10 mouse cellular contexts compared by ENCODE assay signal in genomic region chr8:105545249-105545648, GRCm38 (mm10). TPM values are rescaled to one million over a fixed set of nuclear protein-coding genes. Genes with fewer than 3 reads are reported as not detected.
DNase-seq lines count a peak whose midpoint lies in the region; ATAC-seq lines count a peak whose summit lies in the region.
"Had no signal": no experiment of that assay in that cellular context is flagged by ENCODE, and none has a peak within 500 bp of the region (broad histone marks: within the 10 kb centered on the region; RNA-seq: fewer than 3 reads in every experiment).

No protein-coding gene starts in this region.

- H3K9ac ChIP-seq in limb, embryonic 11.5 days (ENCODE audit: low read length): 0 out of 2 replicates have a peak overlapping the region, but pooled peaks have one; percentile 13
- H3K9ac ChIP-seq: limb, embryonic 12.5 days had no signal

- no peak overlapping the region for H3K4me3 ChIP-seq in limb, embryonic 11.5 days (ENCODE audit: low read depth, low read length)
- H3K4me3 ChIP-seq: limb, embryonic 12.5 days had no signal

- 0 out of 2 replicates have a peak, but pooled peaks cover 4% of the 10 kb centered on the region for H3K4me1 ChIP-seq in limb, embryonic 11.5 days (ENCODE audit: control insufficient read depth, insufficient read depth, low read length)

- H3K4me2 ChIP-seq in limb, embryonic 11.5 days (ENCODE audit: low read depth, severe bottlenecking): no peak overlapping the region
- H3K4me2 ChIP-seq: limb, embryonic 12.5 days had no signal

- WGBS in limb, embryonic 11.5 days: 86% methylated on average over 3 of the region's 3 CpGs

- no peak for ATAC-seq in limb, embryonic 11.5 days (ENCODE audit: insufficient number of reproducible peaks, low FRiP score, low TSS enrichment, low read depth)

- no peaks in the 10 kb centered on the region for H3K9me3 ChIP-seq in limb, embryonic 11.5 days (ENCODE audit: control insufficient read depth, low read length)
- H3K9me3 ChIP-seq: limb, embryonic 12.5 days had no signal

- no peaks in the 10 kb centered on the region for H3K27me3 ChIP-seq in limb, embryonic 11.5 days (ENCODE audit: control insufficient read depth, insufficient read depth, low read length)
- H3K27me3 ChIP-seq: CH12.LX; limb, embryonic 12.5 days had no signal

- DNase-seq in gastrocnemius, adult 18-20 months (ENCODE audit: low spot score): peak; percentile 36
- DNase-seq in gastrocnemius, adult 8-10 months (ENCODE audit: low spot score in 2 of 2): no peak
- DNase-seq in layer of hippocampus, postnatal 10 days (ENCODE audit: low spot score in 2 of 2): peak; percentile 38 to 49
- no peak for DNase-seq in layer of hippocampus, adult 9-11 months
- peak; percentile 58 for DNase-seq in brain, adult 2 months (ENCODE audit: low read depth, low spot score)
- no peak for DNase-seq in limb, embryonic 11.5 days (ENCODE audit: low spot score)
- no peak for DNase-seq in urinary bladder, postnatal 14 days (ENCODE audit: low spot score)
- DNase-seq in layer of hippocampus, adult 11-12 months (ENCODE audit: low spot score): no peak

- no peak overlapping the region for H3K27ac ChIP-seq in limb, embryonic 11.5 days (replicated peaks; ENCODE audit: low read depth, low read length)

- no peaks in the 10 kb centered on the region for H3K36me3 ChIP-seq in limb, embryonic 11.5 days (ENCODE audit: control insufficient read depth, insufficient read depth, low read length)

RNA-seq across cellular contexts. Expression of gene Atp6v0d1, which starts 20.6 kb away (rescaled TPM):
- 10 to 100 TPM; 40.1 to 42.7 TPM for total RNA-seq in gastrocnemius, adult 18-20 months (2021)
- total RNA-seq in gastrocnemius, adult 8-10 months (2022): 10 to 100 TPM; 42.2 to 45.3 (median 44.1) TPM
- 100 to 1,000 TPM; 298 to 305 TPM for total RNA-seq in layer of hippocampus, postnatal 10 days (2021)
- 71.7 and 81.5 TPM in 2 replicates for polyA plus RNA-seq in limb, embryonic 11.5 days (2014; fragmentation: Nextera tagmentation; extraction: Ambion mirVana)

RNA-seq across cellular contexts. Expression of gene Hsd11b2, which starts 26.7 kb away (rescaled TPM):
- under 1 TPM in 1 of 2 experiments, not detected in 1; 0.11 TPM for total RNA-seq in gastrocnemius, adult 18-20 months (2021)
- under 1 TPM in 2 of 4 experiments, not detected in 2; 0.12 to 0.62 TPM for total RNA-seq in gastrocnemius, adult 8-10 months (2022)
- total RNA-seq in layer of hippocampus, postnatal 10 days (2021): under 1 TPM in 1 of 2 experiments, not detected in 1; 0.18 TPM
- 64.2 and 71.0 TPM in 2 replicates for polyA plus RNA-seq in limb, embryonic 11.5 days (2014; fragmentation: Nextera tagmentation; extraction: Ambion mirVana)
- total RNA-seq: CH12.LX had no signal

RNA-seq across cellular contexts. Expression of gene Zdhhc1, which starts 48.5 kb away (rescaled TPM):
- total RNA-seq in gastrocnemius, adult 18-20 months (2021): 10 to 100 TPM; 10.3 to 11.6 TPM
- total RNA-seq in gastrocnemius, adult 8-10 months (2022): 10 to 100 TPM; 10.3 to 11.7 (median 11.4) TPM
- total RNA-seq in layer of hippocampus, postnatal 10 days (2021): 10 to 100 TPM; 17.5 to 20.4 TPM
- 19.6 and 24.0 TPM in 2 replicates for polyA plus RNA-seq in limb, embryonic 11.5 days (2014; fragmentation: Nextera tagmentation; extraction: Ambion mirVana)

RNA-seq across cellular contexts. Expression of gene Ripor1, which starts 59.8 kb away (rescaled TPM):
- 10 to 100 TPM; 17.1 to 21.7 TPM for total RNA-seq in gastrocnemius, adult 18-20 months (2021)
- total RNA-seq in gastrocnemius, adult 8-10 months (2022): 10 to 100 TPM; 15.8 to 17.2 (median 16.6) TPM
- total RNA-seq in layer of hippocampus, postnatal 10 days (2021): 10 to 100 TPM; 73.6 to 81.2 TPM
- 13.1 and 14.1 TPM in 2 replicates for polyA plus RNA-seq in limb, embryonic 11.5 days (2014; fragmentation: Nextera tagmentation; extraction: Ambion mirVana)

Comparison
In these comparisons a context has a peak if more than half of its experiments do, and no peak if none do; other contexts are left out.
1. DNase-seq: peak in gastrocnemius, adult 18-20 months (single experiment), layer of hippocampus, postnatal 10 days (2 of 2) and brain, adult 2 months (single experiment); none in gastrocnemius, adult 8-10 months (0 of 2), layer of hippocampus, adult 9-11 months (single experiment), limb, embryonic 11.5 days (single experiment), urinary bladder, postnatal 14 days (single experiment) and layer of hippocampus, adult 11-12 months (single experiment).
2. RNA of gene Atp6v0d1, which starts 20.6 kb away (total RNA-seq): 298 to 305 TPM in layer of hippocampus, postnatal 10 days; 42.2 to 45.3 TPM in gastrocnemius, adult 8-10 months and 40.1 to 42.7 TPM in gastrocnemius, adult 18-20 months; every median in the first group is over 4 times any median in the second.